Mouse (Mus musculus): ENCODE data around the gene Klf12.

The Klf12 gene

DNA sequence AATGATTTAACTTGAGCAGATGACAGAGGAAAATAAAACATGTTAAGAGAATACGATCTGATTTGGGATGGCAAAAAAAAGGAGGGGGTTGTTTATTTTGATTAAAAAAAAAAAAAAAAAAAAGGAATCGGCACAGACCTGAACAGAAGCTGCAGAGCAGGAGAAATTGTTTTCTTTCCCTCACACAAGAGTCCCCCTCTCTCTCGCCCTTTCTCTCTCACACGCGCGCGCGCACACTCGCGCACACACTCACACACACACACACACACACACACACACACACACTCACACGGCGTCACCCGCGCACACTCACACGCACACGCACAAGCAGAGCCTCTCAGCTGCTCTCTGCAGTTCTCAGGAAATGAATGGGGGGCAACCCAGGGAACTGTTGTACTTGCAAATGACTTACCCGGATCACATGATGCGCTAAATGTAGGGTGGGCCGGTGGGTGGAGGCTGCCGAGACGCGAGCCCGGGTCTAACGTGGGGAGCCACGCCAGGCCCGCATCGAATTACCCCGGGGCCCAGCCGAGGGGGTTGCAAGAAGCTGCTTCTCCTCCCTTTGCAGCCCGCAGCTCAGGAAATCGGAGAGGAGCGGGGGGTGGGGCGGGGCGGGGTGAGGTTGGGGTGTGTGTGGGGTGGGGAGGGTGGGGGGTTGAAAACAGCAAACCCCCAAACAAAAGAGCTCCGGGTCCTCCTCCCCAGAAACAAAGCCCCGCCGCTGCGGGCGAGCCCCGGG lies at the start of gene Klf12:
TSS of gene Klf12 (minus strand) at position 561 of the 742 bp plus-strand sequence.
- DNase-seq (ENCODE audit: low spot score in 2 of 2) = peak; percentile 63 to 65

DNA sequence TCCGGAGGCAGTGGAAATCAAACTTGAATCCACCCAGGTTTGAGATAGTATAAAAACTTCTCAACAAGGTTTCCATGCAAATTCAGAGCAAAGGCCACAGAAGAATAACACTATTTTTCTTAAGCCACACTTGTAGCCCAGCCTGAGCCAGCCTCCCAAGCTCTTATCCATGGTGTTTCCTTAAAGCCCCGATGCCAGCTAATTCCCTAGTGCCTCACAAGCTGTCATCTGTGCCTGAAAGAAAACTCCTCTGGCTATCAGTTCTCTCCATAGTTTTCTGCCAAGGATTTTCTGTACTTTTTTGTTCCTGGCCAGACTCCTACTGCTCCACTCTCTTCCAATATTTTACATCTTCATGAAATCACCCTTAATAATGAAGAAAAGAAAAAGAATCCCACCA lies 48.9 kb upstream of the Klf12 start:
- DNase-seq (ENCODE audit: low spot score in 2 of 2) = no peak

DNA sequence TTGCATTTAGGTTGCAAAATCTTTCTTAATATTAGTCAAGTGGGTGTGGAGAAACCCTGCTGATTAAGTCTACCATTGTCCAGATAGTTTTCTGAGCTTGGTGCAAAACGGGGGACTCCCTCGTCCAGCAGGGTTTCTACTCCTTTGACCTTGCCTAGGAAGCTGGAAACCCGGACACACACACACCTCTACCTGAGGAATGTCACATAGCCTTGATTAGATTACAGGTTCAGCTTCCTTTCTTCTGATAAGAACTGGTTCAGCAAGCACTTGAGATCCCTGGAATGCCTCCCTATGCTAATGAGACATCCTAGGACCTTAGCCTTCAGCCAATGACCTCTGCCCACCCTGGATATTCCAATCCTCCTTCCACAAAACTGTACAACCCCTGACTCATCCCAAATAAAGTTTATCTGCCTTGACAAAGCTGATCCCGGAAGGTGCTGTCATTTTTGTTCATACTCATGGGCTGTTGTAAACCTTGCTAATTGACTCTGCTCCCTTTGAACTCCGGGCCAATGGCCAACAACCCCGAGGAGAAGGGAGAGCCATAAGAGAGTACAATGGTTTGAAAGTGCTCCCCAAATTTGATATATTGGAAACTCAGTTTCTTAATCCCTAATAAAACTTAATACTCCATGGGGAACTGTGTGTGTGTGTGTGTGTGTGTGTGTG lies 44.3 kb upstream of the Klf12 start:
- DNase-seq (ENCODE audit: low spot score in 2 of 2) = no peak

GRCm38 (mm10) chr14:100324303-100324702 lies 39.8 kb upstream of the Klf12 start:
- no peak for DNase-seq (ENCODE audit: low spot score in 2 of 2)

DNA sequence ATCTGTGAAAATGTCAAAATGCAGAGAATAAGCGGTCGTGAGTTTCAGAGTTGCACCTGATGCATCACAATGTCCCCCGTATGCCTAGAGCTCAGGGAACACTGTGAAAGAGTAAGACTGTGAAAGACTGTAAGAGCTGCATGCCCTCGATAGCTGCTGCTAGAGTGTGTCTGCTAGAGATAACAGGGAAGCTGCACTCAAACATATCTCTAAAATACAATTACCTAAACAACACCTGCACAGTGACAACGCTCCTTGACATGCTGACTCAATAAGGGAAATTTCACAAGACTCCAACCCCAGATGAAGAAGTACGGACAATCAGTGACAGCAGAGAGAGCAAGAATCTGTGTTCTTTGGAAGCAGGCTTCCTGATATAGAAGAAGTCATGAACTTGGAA lies 37.5 kb upstream of the Klf12 start:
- DNase-seq (ENCODE audit: low spot score in 2 of 2) = no peak

DNA sequence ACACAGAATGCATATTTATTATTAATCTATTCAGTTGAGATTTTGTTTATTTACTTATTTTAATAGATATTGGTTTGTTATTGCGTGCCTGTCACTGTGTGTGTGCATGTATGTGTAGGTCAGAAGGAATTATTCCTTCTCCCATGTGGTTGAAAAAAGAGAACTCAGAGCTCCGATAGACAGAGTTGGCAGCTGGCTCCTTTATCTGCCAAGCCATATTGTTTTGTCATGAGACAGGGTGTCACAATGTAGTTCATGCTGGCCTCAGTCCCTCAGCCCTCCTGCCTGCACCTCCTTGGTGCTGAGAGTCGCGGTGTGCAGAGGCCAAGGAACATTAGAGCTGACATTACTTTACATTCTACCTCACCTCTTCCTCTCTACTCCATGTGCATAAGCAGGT lies 32.3 kb upstream of the Klf12 start:
- no peak for DNase-seq (ENCODE audit: low spot score in 2 of 2)

GRCm38 (mm10) chr14:100314099-100314498 lies 29.6 kb upstream of the Klf12 start:
- no peak for DNase-seq (ENCODE audit: low spot score in 2 of 2)

GRCm38 (mm10) chr14:100300905-100301304 lies 16.4 kb upstream of the Klf12 start:
- DNase-seq (ENCODE audit: low spot score in 2 of 2) = no peak

- no peak for DNase-seq (ENCODE audit: low spot score in 2 of 2)
These were observed 14.4 kb upstream of the Klf12 start for GRCm38 (mm10) chr14:100298892-100299291.

GRCm38 (mm10) chr14:100286586-100287241 lies 2.2 kb upstream of the Klf12 start:
- DNase-seq (ENCODE audit: low spot score in 2 of 2) = no peak

DNA sequence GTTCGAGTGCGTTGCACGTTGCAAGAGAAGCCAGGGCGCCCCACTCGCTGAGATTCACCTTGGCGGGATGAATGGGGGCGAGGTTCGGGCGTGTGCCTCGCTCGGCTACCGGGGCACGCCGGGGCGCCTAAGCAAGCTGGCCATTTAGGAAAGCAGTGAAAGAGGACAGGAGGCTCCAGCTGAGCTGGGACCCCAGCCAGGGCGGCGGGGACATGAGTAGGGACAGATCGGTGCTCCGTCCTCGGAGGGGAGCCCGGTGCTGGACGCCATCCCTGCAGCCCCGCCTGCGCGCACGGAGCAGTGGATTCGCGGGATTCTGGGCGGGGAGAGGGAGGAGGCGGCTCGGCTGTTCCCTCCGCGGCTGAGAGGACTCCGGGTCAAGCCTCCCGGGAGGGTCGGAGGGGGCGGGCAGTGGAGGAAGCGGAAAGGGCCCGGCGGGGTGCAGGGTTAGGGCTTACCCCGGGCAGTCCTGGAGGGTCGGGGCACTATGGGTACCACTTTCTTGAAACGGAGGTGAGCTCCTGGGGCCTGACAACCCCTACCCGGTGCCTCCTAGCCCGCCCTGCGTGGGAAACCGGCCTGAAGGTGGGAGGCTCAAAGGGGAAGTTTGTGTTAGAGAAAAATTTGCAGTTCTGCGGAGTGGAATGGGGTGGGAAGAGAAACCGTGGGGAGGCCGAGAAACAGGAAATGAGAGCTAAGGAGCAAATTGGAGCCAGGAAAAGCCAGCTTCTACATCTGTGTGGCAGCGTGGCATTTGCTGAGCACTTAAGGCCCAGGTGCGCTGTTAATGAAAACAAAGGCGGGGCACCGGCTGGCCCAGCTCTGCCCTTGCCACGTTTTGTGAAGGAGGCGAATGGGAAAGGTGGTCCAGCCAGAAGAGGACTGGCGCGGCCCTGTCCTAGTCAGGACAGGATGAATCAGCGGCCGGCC lies 1.4 kb upstream of the Klf12 start:
- peak; percentile 8 to 20 for DNase-seq (ENCODE audit: low spot score in 2 of 2)

DNA sequence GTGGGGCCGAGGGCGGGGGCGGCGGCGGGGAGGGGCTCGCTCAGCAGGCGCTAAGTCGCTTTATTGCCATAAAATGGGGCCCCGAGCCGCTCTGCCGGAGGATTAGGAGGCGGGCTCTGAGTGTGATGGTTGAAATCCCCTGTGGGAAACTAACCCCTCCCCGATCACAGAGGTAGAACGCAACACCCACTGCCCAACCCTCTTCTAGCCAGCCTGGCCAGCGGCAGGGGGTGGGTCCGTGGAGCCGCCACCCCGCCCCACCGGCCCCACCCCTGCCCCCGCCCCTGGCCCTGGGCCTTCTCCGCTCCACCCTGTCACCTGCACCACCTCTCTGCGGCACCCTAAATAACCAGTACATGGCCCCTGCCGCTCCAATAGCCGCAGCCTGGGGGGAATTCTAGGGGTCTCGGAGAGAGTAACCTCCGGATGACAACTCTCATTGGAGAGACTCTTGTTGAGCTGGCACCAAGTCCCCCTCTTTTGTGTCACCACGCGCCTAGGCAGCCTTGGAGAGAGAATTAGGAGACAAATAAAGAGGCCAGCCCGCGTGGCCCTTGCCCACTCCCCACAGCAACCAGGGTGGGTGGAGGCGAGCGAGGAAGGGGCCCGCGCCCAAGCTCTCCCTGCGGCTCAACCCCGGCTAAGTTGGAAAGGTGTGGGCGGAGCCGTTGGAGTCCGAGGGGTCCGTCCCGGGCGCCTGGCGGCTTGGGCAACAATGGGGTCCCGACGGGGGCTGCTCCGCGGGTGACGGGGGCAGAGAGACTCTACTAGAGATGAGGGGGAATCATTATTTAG lies 579 bp upstream of the Klf12 start:
- DNase-seq (ENCODE audit: low spot score in 2 of 2) = peak; percentile 68 to 73

DNA sequence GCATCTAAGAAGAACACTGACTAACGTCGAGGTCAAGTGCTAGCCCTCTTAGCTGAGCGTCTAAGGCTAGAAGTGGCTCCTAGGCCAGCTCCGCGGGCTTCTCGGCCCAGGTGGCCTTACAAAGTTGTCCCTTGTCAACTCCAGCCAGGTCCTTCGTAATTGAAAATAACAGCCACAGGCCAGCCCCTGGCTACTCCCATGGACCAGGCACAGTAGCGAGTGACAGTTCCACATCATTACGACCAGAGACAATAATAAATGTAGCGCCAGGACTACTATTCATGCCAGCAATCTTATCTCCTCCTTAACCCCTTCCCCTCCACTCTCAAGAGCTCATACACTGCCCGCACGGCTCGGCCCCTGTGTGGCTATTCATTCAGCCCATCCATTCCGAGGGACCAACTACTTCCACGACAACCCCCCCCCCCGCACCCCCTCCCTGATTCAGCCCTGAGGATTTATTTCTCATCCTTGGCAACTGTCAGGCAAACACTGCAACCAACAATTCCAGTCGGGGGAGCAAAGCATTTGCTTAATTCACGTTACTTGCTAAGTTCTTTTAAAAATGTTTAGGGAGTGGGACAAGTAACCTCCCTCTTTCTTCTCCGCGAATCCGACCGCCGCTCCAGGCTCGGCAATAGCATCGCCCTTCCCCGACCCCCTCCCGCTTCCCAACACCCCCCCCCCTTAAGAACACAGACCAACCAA lies 914 bp downstream of the Klf12 start:
- DNase-seq (ENCODE audit: low spot score in 2 of 2) = no peak

DNA sequence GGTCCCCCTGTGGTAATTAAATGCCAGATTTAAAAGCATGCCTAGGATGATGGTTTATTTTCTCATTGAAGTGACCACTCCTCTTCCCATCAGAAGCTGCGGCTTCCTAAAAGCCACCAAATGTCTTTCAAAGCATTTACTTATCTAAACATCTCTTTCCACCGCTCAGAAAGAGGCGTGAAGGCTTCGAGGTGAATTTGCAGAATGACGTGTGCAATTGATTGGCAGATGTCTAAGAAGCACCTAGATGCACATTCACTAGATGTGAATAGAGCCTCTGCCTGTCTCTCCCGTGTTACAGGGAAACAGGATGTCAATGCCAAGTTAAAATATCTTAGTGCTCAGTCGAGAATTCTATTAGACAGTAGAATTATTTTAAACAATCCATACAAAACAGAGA lies 1.8 kb downstream of the Klf12 start:
- no peak for DNase-seq (ENCODE audit: low spot score in 2 of 2)

DNA sequence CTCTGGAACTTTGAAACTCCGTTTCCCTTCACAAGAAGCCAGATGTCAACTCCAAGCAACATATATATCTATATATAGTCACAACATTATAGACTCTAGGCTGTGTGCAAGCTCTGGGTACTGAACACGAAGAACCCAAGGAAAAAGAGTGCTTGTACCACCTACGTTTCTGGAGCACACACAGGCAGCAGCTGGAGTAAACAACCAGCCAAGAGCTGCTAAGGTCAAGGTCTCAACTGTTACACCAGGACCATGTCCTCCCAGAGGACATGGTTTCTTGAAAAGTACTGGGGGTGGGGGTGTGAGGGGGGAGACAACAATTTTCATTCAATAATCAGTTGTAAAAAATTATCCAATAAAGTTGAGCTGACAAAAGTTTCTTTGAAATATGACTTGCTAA lies 2.7 kb downstream of the Klf12 start:
- DNase-seq (ENCODE audit: low spot score in 2 of 2) = no peak

- DNase-seq (ENCODE audit: low spot score in 2 of 2) = no peak
These were observed 10.3 kb downstream of the Klf12 start for GRCm38 (mm10) chr14:100274179-100274578.

DNA sequence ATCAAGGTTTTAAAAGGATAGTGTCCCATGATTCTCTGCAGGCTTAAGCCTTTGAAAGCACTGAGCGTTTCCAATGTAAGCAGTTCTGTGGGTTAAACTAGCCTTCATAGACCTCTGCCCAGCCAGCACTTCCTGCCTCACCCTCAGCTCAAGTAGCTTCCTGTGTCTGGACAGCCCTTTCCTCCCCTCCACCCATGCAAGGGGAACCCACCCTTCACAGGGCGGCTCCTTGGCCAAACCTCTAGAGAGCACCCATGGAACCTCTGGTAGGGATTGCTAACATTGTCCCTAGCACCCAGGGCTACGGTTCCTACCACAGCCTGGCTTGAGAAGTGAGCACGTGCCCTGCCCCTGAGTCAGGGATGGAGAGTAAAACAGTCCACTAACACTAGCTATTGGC lies 23.9 kb downstream of the Klf12 start:
- DNase-seq (ENCODE audit: low spot score in 2 of 2) = peak; percentile 2 to 5

GRCm38 (mm10) chr14:100243046-100243445 lies 41.4 kb downstream of the Klf12 start:
- no peak for DNase-seq (ENCODE audit: low spot score in 2 of 2)

DNA sequence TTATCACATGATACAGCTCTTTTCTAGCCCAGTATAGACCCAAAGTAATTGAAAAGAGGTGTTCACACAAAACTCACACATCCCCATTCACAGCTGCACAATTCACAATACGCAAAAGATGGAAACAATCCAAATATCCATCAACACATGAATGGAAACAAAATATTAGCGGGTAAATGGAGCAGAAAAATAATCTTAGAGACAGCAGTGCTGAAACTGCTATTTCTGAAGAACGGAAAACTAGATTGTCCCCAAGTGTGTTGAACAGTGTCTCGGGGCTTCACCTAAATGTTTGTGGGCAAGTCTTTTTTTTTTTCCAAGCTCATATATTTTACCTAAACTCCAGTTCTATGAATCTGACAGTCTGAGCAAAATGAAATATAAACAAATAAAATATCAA lies 44.6 kb downstream of the Klf12 start:
- DNase-seq (ENCODE audit: low spot score in 2 of 2) = no peak

GRCm38 (mm10) chr14:100236757-100237156 lies 47.7 kb downstream of the Klf12 start:
- no peak for DNase-seq (ENCODE audit: low spot score in 2 of 2)
